Mouse (Mus musculus) brain, embryonic 14.5 days (tissue): ENCODE data around the gene Ddb1. TPM values are rescaled to one million over a fixed set of nuclear protein-coding genes. Genes with fewer than 3 reads are reported as not detected.

Source experiments
- DNase-seq: peaks from one replicate; pipeline ENCODE4 v3.0.0-alpha.2; 2011; ENCODE audit warnings: low read depth
- CTCF ChIP-seq: fragments of 200-500 bp; IDR thresholded peaks from 2 replicates; pipeline ENCODE4 v1.5.1; 2012; ENCODE audit warnings: inconsistent platforms, mild to moderate bottlenecking, moderate library complexity, borderline replicate concordance; ENCODE audit not compliant: insufficient read depth, insufficient read length; ENCODE audit errors: extremely low read depth
- POLR2A ChIP-seq: fragments of 200-500 bp; IDR thresholded peaks from 2 replicates; pipeline ENCODE4 v1.6.1; 2012; ENCODE audit warnings: mild to moderate bottlenecking, inconsistent platforms, borderline replicate concordance; ENCODE audit not compliant: poor library complexity, insufficient read depth, insufficient read length, severe bottlenecking; ENCODE audit errors: extremely low read depth
- polyA plus RNA-seq: library from polyadenylated mRNA; depleted of rRNA; stranded (reverse); fragments of >200 nt; gene quantifications from 2 replicates; pipeline ENCODE4 v1.2.3, GENCODE M21; 2012; rRNA removed

Ddb1 gene
- polyA plus RNA-seq, 1 experiment = 237 TPM

GRCm38 (mm10) chr19:10676656-10677055 is 71.5 kb downstream of the Ddb1 start:
- DNase-seq = no peak
- TF ChIP-seq POLR2A (no peak), CTCF (no peak)

- TF ChIP-seq POLR2A (no peak), CTCF (peak; percentile 93)
These were observed 73.0 kb downstream of the Ddb1 start, which contains the start of gene Pga5 for GRCm38 (mm10) chr19:10677915-10678771. Gene Pga5, minus strand, starts transcription at chr19:10678071.

GRCm38 (mm10) chr19:10678772-10679067 is 73.6 kb downstream of the Ddb1 start:
- TF ChIP-seq CTCF = no peak
- no peak for TF ChIP-seq POLR2A
- no peak for DNase-seq

More at GRCm38 (mm10) chr19:10677915-10678771, 73.0 kb downstream of the Ddb1 start, which contains the start of gene Pga5:
- peak; percentile 87 for DNase-seq

Other genes starting within 250 kb of the Ddb1 start
- gene Syt7, start 216.2 kb upstream of the Ddb1 start, polyA plus RNA-seq = 50.2 and 85.2 TPM in 2 replicates
- 1.4 and 2.0 TPM in 2 replicates for gene Lrrc10b, start 147.9 kb upstream of the Ddb1 start, polyA plus RNA-seq
- gene Ppp1r32, start 122.4 kb upstream of the Ddb1 start, polyA plus RNA-seq = 2.3 and 2.5 TPM in 2 replicates
- 116 and 131 TPM in 2 replicates for gene Cpsf7, start 80.1 kb upstream of the Ddb1 start, polyA plus RNA-seq
- gene Sdhaf2, start 79.2 kb upstream of the Ddb1 start, polyA plus RNA-seq = 45.3 and 49.9 TPM in 2 replicates
- 40.9 and 74.9 TPM in 2 replicates for gene Tmem216, start 49.1 kb upstream of the Ddb1 start, polyA plus RNA-seq
- 21.2 and 27.5 TPM in 2 replicates for gene Cyb561a3, start 28.2 kb upstream of the Ddb1 start, polyA plus RNA-seq
- gene Tmem138, start 28.0 kb upstream of the Ddb1 start, polyA plus RNA-seq = 31.0 and 39.4 TPM in 2 replicates
- 35.8 and 38.2 TPM in 2 replicates for gene Tkfc, start 327 bp downstream of the Ddb1 start, polyA plus RNA-seq
- 1.1 TPM in 2 replicates for gene Vwce, start 28.9 kb downstream of the Ddb1 start, polyA plus RNA-seq
- 0.07 TPM in 1 of 2 replicates, not detected in the other for gene Pga5, start 72.7 kb downstream of the Ddb1 start, polyA plus RNA-seq
- 28.5 and 29.0 TPM in 2 replicates for gene Vps37c, start 83.4 kb downstream of the Ddb1 start, polyA plus RNA-seq
- gene Cd5, start 133.7 kb downstream of the Ddb1 start, polyA plus RNA-seq = 0.16 and 0.20 TPM in 2 replicates
- not detected in 2 replicates for gene Cd6, start 224.7 kb downstream of the Ddb1 start, polyA plus RNA-seq
- gene Slc15a3, start 234.4 kb downstream of the Ddb1 start, polyA plus RNA-seq = 0.61 and 1.0 TPM in 2 replicates